Mouse (Mus musculus) stomach, embryonic 16.5 days (tissue): ENCODE results near the gene Fam136a. TPM values are rescaled to one million over a fixed set of nuclear protein-coding genes. Genes with fewer than 3 reads are reported as not detected.
"Not testable (repeated sequence)": the region's sequence is repeated elsewhere in the genome, so short reads cannot be mapped to it uniquely, and the experiment has no call there.

Experiments used
- ATAC-seq: fragments of 200-750 bp; cut with Nextera tagmentation; 2 replicates; pipeline ENCODE4 v1.8.0; 2017; ENCODE audit warnings: moderate number of reproducible peaks, moderate TSS enrichment; ENCODE audit not compliant: insufficient read depth, low FRiP score
- H3K27ac ChIP-seq: fragments of 300-500 bp; sonication (generic); 2 replicates; pipeline ENCODE4 v1.5.1; 2014; ENCODE audit warnings: low read length
- H3K27me3 ChIP-seq: fragments of 300-500 bp; sonication (generic); 2 replicates; pipeline ENCODE4 v1.6.1; 2014; ENCODE audit warnings: low read length, control low read depth, mixed read lengths; ENCODE audit not compliant: control insufficient read depth, insufficient read depth
- H3K36me3 ChIP-seq: fragments of 300-500 bp; sonication (generic); 2 replicates; pipeline ENCODE4 v1.6.1; 2014; ENCODE audit warnings: low read length; ENCODE audit not compliant: control insufficient read depth, insufficient read depth
- H3K4me1 ChIP-seq: fragments of 300-500 bp; sonication (generic); 2 replicates; pipeline ENCODE4 v1.6.1; 2014; ENCODE audit warnings: low read length, control low read depth, mixed read lengths; ENCODE audit not compliant: control insufficient read depth, insufficient read depth
- H3K4me2 ChIP-seq: fragments of 300-500 bp; sonication (generic); 2 replicates; pipeline ENCODE4 v1.6.1; 2014; ENCODE audit warnings: low read depth, low read length, mixed read lengths
- H3K4me3 ChIP-seq: fragments of 300-500 bp; sonication (generic); replicated peaks from 2 replicates; pipeline ENCODE4 v1.5.1; 2014; ENCODE audit warnings: mild to moderate bottlenecking, low read length
- H3K9ac ChIP-seq: fragments of 300-500 bp; sonication (generic); 2 replicates; pipeline ENCODE4 v1.6.1; 2014; ENCODE audit warnings: low read length
- H3K9me3 ChIP-seq: fragments of 300-500 bp; sonication (generic); replicated peaks from 2 replicates; pipeline ENCODE4 v1.6.1; 2016; ENCODE audit warnings: low read length, control low read depth; ENCODE audit not compliant: control insufficient read depth
- WGBS: fragments of 180-500 bp; shearing (Covaris S2); extraction: QIAGEN DNeasy Blood & Tissue Kit; methylation state at CpG from one replicate; pipeline ENCODE4 v1.1.7; 2014; 5-methylcytosine and 5-hydroxymethylcytosine counted together
- polyA plus RNA-seq: library from polyadenylated mRNA; unstranded; fragments of >200 nt; fragmentation: Nextera tagmentation; extraction: Ambion mirVana; gene quantifications from 2 replicates; pipeline ENCODE4 v1.2.1, GENCODE M21; 2015

The Fam136a gene
- polyA plus RNA-seq, 1 experiment from 2014 or later = 128 TPM

- Histone ChIP-seq H3K4me2 (no peak overlapping the region), H3K4me1 (no peaks in the 10 kb centered on the region), H3K27me3 (no peaks in the 10 kb centered on the region), H3K9me3 (no peaks in the 10 kb centered on the region), H3K9ac (no peak overlapping the region), H3K27ac (no peak overlapping the region), H3K36me3 (no peaks in the 10 kb centered on the region), H3K4me3 (no peak overlapping the region)
- ATAC-seq = no peak
- 94% methylated on average over 6 of the region's 6 CpGs for WGBS
Observed at GRCm38 (mm10) chr6:86329943-86330342, 35.5 kb upstream of the Fam136a start.

- H3K9me3 ChIP-seq = no peaks in the 10 kb centered on the region
- no peak overlapping the region for H3K4me2 ChIP-seq
- no peak overlapping the region for H3K4me3 ChIP-seq
- H3K36me3 ChIP-seq = no peaks in the 10 kb centered on the region
- 74% methylated on average over 11 of the region's 11 CpGs for WGBS
- H3K27me3 ChIP-seq = no peaks in the 10 kb centered on the region
- ATAC-seq = no peak
- H3K27ac ChIP-seq = no peak overlapping the region
- H3K9ac ChIP-seq = no peak overlapping the region
- H3K4me1 ChIP-seq = no peaks in the 10 kb centered on the region
Observed at GRCm38 (mm10) chr6:86335121-86335849, 30.2 kb upstream of the Fam136a start.

- Histone ChIP-seq H3K9me3 (no peaks in the 10 kb centered on the region), H3K4me2 (no peak overlapping the region), H3K4me1 (no peaks in the 10 kb centered on the region), H3K27me3 (no peaks in the 10 kb centered on the region), H3K27ac (no peak overlapping the region), H3K36me3 (no peaks in the 10 kb centered on the region), H3K4me3 (no peak overlapping the region), H3K9ac (no peak overlapping the region)
- 79% methylated on average over 5 of the region's 5 CpGs for WGBS
- ATAC-seq = no peak
Observed at GRCm38 (mm10) chr6:86335860-86336259, 29.6 kb upstream of the Fam136a start.

DNA sequence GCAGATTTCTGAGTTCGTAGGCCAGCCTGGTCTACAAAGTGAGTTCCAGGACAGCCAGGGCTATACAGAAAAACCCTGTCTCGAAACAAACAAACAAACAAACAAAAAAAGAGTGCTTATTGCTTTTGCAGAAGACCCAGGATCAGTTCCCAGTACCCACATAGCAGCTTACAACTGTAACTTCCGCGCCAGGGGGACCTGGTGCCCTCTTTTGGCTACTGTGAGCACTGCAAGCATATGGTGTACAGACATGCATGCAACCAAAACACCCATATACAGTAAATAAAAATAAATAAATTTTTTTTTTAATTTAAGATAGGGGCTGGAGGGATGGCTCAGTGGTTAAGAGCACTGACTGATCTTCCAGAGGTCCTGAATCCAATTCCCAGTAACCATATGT lies 29.1 kb upstream of the Fam136a start:
- H3K9ac ChIP-seq, H3K27ac ChIP-seq, H3K27me3 ChIP-seq, H3K9me3 ChIP-seq, H3K4me1 ChIP-seq, H3K4me3 ChIP-seq, H3K4me2 ChIP-seq, H3K36me3 ChIP-seq, ATAC-seq: not testable (repeated sequence)
- 88% methylated on average over 4 of the region's 4 CpGs for WGBS

DNA sequence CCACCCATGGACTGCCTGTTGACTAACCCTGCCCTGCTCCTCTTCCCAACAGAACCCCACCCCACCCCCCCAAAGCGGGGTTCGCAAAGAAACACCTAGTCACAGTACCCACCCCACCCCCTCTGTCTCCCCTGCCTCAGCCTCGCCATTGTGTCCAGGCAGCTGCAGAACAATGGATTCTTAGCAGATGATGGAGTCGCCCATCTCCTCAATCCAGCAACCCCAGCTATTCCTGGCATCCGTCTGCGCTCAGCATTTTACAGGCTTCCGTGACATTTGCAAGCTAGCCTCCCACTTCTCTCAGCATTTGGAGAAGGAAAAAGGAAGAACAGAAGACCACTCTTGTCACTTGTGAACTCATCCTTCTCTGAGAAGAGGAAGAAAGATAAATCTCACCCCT lies 21.8 kb upstream of the Fam136a start:
- Histone ChIP-seq H3K27me3 (no peaks in the 10 kb centered on the region), H3K4me2 (no peak overlapping the region), H3K4me1 (no peaks in the 10 kb centered on the region), H3K4me3 (no peak overlapping the region), H3K27ac (no peak overlapping the region), H3K9ac (no peak overlapping the region), H3K9me3 (no peaks in the 10 kb centered on the region), H3K36me3 (no peaks in the 10 kb centered on the region)
- ATAC-seq = no peak
- WGBS = 36% methylated on average over 7 of the region's 7 CpGs

DNA sequence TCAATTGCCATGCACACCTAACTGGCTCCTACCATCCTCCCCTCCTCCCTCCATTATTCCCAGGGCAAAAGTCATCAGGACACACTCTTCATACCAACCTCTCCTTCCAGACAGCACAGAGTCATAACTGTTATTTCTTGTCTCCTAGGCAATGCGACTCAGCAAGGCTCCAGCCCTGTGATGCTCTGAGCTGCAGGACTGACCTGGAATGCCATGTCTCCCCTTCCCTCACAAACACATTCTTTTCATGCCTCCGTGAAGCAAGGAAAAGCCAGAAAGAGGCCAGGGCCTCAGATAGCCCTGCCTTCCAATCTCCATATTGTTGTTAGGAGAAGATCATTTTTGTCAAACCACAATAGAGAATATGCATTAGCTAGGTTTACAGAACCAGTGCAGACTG lies 19.4 kb upstream of the Fam136a start:
- Histone ChIP-seq H3K27ac (no peak overlapping the region), H3K4me1 (no peaks in the 10 kb centered on the region), H3K27me3 (no peaks in the 10 kb centered on the region), H3K36me3 (no peaks in the 10 kb centered on the region), H3K4me3 (no peak overlapping the region), H3K9me3 (no peaks in the 10 kb centered on the region), H3K9ac (no peak overlapping the region), H3K4me2 (no peak overlapping the region)
- 37% methylated on average over 2 of the region's 2 CpGs for WGBS
- no peak for ATAC-seq

DNA sequence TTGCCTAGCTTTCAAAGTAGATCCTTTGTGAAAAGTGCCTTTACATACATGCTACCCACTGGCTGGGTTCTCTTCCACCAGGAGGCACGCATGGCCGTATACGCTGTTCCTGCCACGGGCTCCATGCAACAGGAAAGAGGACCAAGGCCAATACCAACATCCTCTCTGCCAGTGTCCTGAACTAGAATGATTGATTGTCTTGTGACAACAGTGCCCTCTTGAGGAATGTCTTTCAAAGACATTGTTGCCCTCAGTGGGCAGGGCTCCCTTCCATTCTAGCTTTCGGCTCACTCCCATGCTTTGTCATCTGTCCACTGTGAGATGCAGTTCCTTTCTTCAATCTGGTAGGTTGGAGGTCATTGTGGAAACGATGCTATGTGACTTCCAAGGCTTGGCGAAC lies 16.2 kb upstream of the Fam136a start:
- no peaks in the 10 kb centered on the region for H3K36me3 ChIP-seq

DNA sequence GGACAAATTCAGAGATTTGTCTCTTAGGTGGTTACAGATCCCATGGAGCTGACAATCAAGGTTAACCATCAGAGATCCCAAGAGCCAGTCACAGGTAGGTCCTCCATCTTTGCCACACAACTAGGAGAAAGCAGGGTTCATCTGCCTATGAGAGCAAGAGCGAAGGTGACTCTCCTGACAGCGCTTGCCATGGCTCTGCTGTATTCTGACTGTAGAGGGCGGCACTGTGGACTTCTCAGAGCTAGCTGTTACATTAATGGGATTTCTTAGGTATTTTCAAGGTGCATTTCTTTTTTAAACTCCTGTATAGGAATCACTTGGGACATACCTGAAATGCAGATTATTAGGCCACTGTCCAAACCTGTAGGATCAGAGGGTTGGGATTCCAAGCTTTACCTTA lies 10.5 kb upstream of the Fam136a start:
- no peak overlapping the region for H3K9ac ChIP-seq
- no peak overlapping the region for H3K27ac ChIP-seq
- no peaks in the 10 kb centered on the region for H3K9me3 ChIP-seq
- H3K4me3 ChIP-seq = no peak overlapping the region
- H3K4me1 ChIP-seq = no peaks in the 10 kb centered on the region
- no peak for ATAC-seq
- H3K36me3 ChIP-seq = no peaks in the 10 kb centered on the region
- WGBS = 64% methylated on average over 3 of the region's 3 CpGs
- no peaks in the 10 kb centered on the region for H3K27me3 ChIP-seq
- H3K4me2 ChIP-seq = no peak overlapping the region

More for the DNA sequence above, 16.2 kb upstream of the Fam136a start:
- 60% methylated on average over 7 of the region's 7 CpGs for WGBS
- no peak overlapping the region for H3K4me2 ChIP-seq
- no peak overlapping the region for H3K4me3 ChIP-seq
- H3K4me1 ChIP-seq = no peaks in the 10 kb centered on the region
- ATAC-seq = no peak
- no peak overlapping the region for H3K27ac ChIP-seq
- no peak overlapping the region for H3K9ac ChIP-seq
- no peaks in the 10 kb centered on the region for H3K27me3 ChIP-seq
- H3K9me3 ChIP-seq = no peaks in the 10 kb centered on the region

GRCm38 (mm10) chr6:86356956-86357355 lies 8.5 kb upstream of the Fam136a start:
- H3K9me3 ChIP-seq = no peaks in the 10 kb centered on the region
- H3K4me1 ChIP-seq = no peaks in the 10 kb centered on the region
- no peak overlapping the region for H3K4me2 ChIP-seq
- WGBS = 70% methylated on average over 9 of the region's 9 CpGs
- H3K36me3 ChIP-seq = no peaks in the 10 kb centered on the region
- no peak for ATAC-seq
- no peaks in the 10 kb centered on the region for H3K27me3 ChIP-seq
- no peak overlapping the region for H3K9ac ChIP-seq
- H3K4me3 ChIP-seq = no peak overlapping the region
- H3K27ac ChIP-seq = no peak overlapping the region
